Mouse (Mus musculus) liver, adult 2 months (tissue): ENCODE results near the gene Grem2. TPM values are rescaled to one million over a fixed set of nuclear protein-coding genes. Genes with fewer than 3 reads are reported as not detected.

Source experiments
- DNase-seq: peaks from one replicate; pipeline ENCODE4 v3.0.0-alpha.2; 2011; ENCODE audit warnings: low read depth, low spot score; ENCODE audit errors: extremely low read depth
- H3K27ac ChIP-seq: fragments of 200-500 bp; replicated peaks from 2 replicates; pipeline ENCODE4 v1.5.1; 2012; ENCODE audit warnings: low read depth, mild to moderate bottlenecking, control low read depth, inconsistent platforms, low read length; ENCODE audit not compliant: insufficient read depth
- H3K27me3 ChIP-seq: fragments of 200-500 bp; 2 replicates; pipeline ENCODE4 v1.6.1; 2012; ENCODE audit warnings: mild to moderate bottlenecking, moderate library complexity, low read length, inconsistent platforms; ENCODE audit not compliant: control insufficient read depth, insufficient read depth
- H3K36me3 ChIP-seq: fragments of 200-500 bp; 2 replicates; pipeline ENCODE4 v1.6.1; 2012; ENCODE audit warnings: low read length, inconsistent platforms; ENCODE audit not compliant: control insufficient read depth, insufficient read depth
- H3K4me1 ChIP-seq: fragments of 200-500 bp; 2 replicates; pipeline ENCODE4 v1.6.1; 2011; ENCODE audit warnings: low read length; ENCODE audit not compliant: control insufficient read depth, insufficient read depth
- H3K4me3 ChIP-seq: fragments of 200-500 bp; 2 replicates; pipeline ENCODE4 v1.5.1; 2011; ENCODE audit warnings: low read depth, mild to moderate bottlenecking, control low read depth, low read length, moderate library complexity; ENCODE audit not compliant: insufficient read depth
- H3K79me2 ChIP-seq: fragments of 200-500 bp; 2 replicates; pipeline ENCODE4 v1.6.1; 2012; ENCODE audit warnings: inconsistent platforms, mild to moderate bottlenecking, low read length, moderate library complexity; ENCODE audit not compliant: control insufficient read depth, insufficient read depth
- H3K9ac ChIP-seq: fragments of 200-500 bp; 2 replicates; pipeline ENCODE4 v1.6.1; 2012; ENCODE audit warnings: low read depth, mild to moderate bottlenecking, control low read depth, inconsistent platforms, low read length
- CTCF ChIP-seq: fragments of 200-500 bp; IDR thresholded peaks from 2 replicates; pipeline ENCODE4 v1.5.1; 2011; ENCODE audit warnings: low read depth, low read length, control low read depth
- POLR2A ChIP-seq: fragments of 200-500 bp; IDR thresholded peaks from 2 replicates; pipeline ENCODE4 v1.6.1; 2011; ENCODE audit warnings: low read length, control low read depth; ENCODE audit not compliant: insufficient read depth; ENCODE audit errors: extremely low read depth
- WGBS: fragments of 180-500 bp; shearing (Covaris S2); methylation state at CpG from one replicate; pipeline ENCODE4 v1.1.7; 2018; 5-methylcytosine and 5-hydroxymethylcytosine counted together
- polyA plus RNA-seq: library from polyadenylated mRNA; depleted of rRNA; stranded (reverse); fragments of >200 nt; gene quantifications from 2 replicates; pipeline ENCODE4 v1.2.3, GENCODE M21; 2012
- total RNA-seq: library from RNA; depleted of rRNA; stranded (reverse); fragments of >200 nt; gene quantifications from 2 replicates; pipeline ENCODE4 v1.2.3, GENCODE M21; 2014

Grem2 gene
- total and polyA plus RNA-seq, 2 experiments = 2.3 to 10.0 TPM

- Histone ChIP-seq H3K79me2 (peaks cover 2% of the 10 kb centered on the region; the same call in 1 of the 2 replicates), H3K4me1 (no peaks in the 10 kb centered on the region), H3K9ac (no peak overlapping the region), H3K4me3 (no peak overlapping the region), H3K36me3 (peaks cover 4% of the 10 kb centered on the region), H3K27me3 (no peaks in the 10 kb centered on the region), H3K27ac (no peak overlapping the region)
- no peak for DNase-seq
- 90% methylated on average over 6 of the region's 6 CpGs for WGBS
- TF ChIP-seq POLR2A (no peak), CTCF (no peak)
Observed at GRCm38 (mm10) chr1:174844786-174845185, 76.8 kb downstream of the Grem2 start.

GRCm38 (mm10) chr1:174836861-174837260 lies 84.8 kb downstream of the Grem2 start:
- TF ChIP-seq POLR2A (no peak), CTCF (no peak)

GRCm38 (mm10) chr1:174826562-174826961 lies 95.1 kb downstream of the Grem2 start:
- DNase-seq = no peak
- H3K27me3 ChIP-seq = no peaks in the 10 kb centered on the region
- no peaks in the 10 kb centered on the region for H3K36me3 ChIP-seq
- no peaks in the 10 kb centered on the region for H3K79me2 ChIP-seq
- 48% methylated on average over 8 of the region's 8 CpGs for WGBS
- TF ChIP-seq POLR2A = no peak
- no peak for TF ChIP-seq CTCF
- no peak overlapping the region for H3K4me3 ChIP-seq
- H3K27ac ChIP-seq = no peak overlapping the region
- H3K9ac ChIP-seq = no peak overlapping the region
- no peaks in the 10 kb centered on the region for H3K4me1 ChIP-seq

More at GRCm38 (mm10) chr1:174836861-174837260, 84.8 kb downstream of the Grem2 start:
- Histone ChIP-seq H3K9ac (no peak overlapping the region), H3K36me3 (peaks cover 9% of the 10 kb centered on the region; the same call in 1 of the 2 replicates), H3K27me3 (no peaks in the 10 kb centered on the region), H3K79me2 (no peaks in the 10 kb centered on the region), H3K4me3 (no peak overlapping the region), H3K27ac (no peak overlapping the region), H3K4me1 (no peaks in the 10 kb centered on the region)
- DNase-seq = no peak
- WGBS = 95% methylated on average over 23 of the region's 23 CpGs

- no peaks in the 10 kb centered on the region for H3K36me3 ChIP-seq
- no peak for TF ChIP-seq CTCF
- no peak for TF ChIP-seq POLR2A
- H3K4me3 ChIP-seq = no peak overlapping the region
- DNase-seq = no peak
- 75% methylated on average over 4 of the region's 4 CpGs for WGBS
- no peak overlapping the region for H3K9ac ChIP-seq
- no peaks in the 10 kb centered on the region for H3K27me3 ChIP-seq
- no peaks in the 10 kb centered on the region for H3K79me2 ChIP-seq
- no peaks in the 10 kb centered on the region for H3K4me1 ChIP-seq
- no peak overlapping the region for H3K27ac ChIP-seq
Observed at GRCm38 (mm10) chr1:174811846-174812245, 109.8 kb downstream of the Grem2 start.

- WGBS = 92% methylated on average over 2 of the region's 2 CpGs
- no peaks in the 10 kb centered on the region for H3K4me1 ChIP-seq
- no peaks in the 10 kb centered on the region for H3K79me2 ChIP-seq
- H3K4me3 ChIP-seq = no peak overlapping the region
- no peak overlapping the region for H3K9ac ChIP-seq
- no peaks in the 10 kb centered on the region for H3K36me3 ChIP-seq
- no peak overlapping the region for H3K27ac ChIP-seq
- DNase-seq = no peak
- no peak for TF ChIP-seq CTCF
- H3K27me3 ChIP-seq = no peaks in the 10 kb centered on the region
Observed at GRCm38 (mm10) chr1:174788617-174789016, 133.0 kb downstream of the Grem2 start.
